Mouse (Mus musculus) right cerebral cortex, postnatal 25 days (tissue): ENCODE data around the gene Usp50.

Experiments used
- DNase-seq: peaks from one replicate; pipeline ENCODE4 v3.0.0; 2022

The Usp50 gene

DNA sequence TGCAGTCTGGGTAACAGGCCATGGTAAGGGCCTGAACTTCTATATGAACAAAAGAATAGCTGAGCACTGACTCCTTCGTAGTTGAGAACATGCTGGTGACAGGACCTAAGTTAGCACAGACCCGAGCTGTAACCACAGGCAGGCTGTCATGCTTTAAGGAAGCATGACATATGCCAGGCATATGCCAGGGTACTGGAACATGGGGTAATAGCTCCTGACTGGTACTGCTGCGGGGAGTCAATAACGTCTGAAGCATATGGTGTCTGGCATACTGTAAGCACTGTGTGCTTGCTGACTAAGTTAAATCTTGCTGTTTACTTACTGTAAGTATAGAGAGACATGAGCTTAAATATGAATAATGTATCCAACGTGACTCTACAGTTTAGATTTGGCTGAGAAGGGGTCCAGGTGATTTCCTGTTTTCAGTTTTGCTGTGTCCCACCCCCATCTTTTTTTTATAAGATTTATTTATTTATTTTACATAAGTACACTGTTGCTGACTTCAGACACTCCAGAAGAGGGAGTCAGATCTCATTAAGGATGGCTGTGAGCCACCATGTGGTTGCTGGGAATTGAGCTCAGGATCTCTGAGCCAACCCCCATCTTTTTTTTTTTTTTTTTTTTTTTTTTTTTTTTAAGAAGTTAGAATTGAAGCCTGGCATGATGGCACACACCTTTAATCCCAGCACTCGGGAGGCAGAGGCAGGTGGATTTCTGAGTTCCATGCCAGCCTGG is 47.8 kb downstream of the Usp50 start:
- no peak for DNase-seq

DNA sequence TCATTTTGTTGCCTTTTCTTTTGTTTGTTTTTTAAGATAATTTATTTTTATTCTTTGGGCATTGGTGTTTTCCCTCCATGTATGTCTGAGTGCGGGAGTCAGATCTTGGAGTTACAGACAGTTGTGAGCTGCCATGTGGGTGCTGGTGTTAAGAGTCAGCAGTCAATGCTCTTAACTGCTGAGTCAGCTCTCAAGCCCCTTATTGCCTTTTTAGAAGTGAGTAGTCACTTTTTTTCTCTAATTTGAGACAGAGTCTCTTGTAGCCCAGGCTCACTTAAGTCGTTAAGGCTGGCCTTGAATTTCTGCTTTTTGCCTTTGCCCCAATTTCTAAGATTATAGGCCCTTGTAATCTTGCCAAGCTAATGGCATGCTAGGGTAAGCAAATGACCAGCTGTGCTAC is 52.8 kb downstream of the Usp50 start:
- DNase-seq: no peak

DNA sequence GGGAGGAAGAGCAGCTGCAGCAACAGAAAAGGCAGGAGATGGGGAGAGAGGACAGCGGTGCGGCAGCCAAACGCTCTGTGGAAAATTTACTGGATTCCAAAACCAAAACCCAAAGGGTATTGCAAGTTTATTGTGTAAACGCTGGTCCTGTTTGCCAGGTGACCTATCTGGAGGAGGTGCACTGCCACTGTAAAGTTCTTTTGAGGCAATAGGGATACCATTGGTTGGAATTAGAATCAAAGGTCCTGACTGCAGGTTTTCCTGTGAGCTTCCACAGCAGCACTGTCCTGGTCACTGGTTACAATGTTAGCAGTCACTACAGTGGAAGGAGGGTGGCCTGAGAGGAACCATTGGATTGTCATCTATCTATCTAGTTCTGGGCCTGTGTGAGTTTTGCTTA is 54.1 kb downstream of the Usp50 start:
- no peak for DNase-seq

DNA sequence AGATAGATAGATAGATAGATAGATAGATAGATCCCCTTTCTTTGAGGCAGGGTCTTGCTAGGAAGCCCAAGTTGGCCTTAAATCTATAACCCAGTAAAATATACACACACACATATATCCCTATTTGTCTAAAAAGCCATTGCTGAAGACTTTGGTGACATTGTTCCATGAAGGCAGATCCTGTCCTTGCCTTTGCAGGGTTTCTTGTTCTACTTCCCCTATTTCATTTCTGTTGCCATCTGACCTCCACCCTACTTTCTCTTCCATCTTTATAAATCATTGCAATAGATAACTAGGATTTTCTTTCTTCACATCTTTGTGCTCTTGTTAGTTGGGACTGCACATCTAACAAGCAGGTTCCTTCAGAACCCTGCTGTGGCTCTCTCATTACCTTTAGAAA is 70.3 kb downstream of the Usp50 start:
- no peak for DNase-seq

DNA sequence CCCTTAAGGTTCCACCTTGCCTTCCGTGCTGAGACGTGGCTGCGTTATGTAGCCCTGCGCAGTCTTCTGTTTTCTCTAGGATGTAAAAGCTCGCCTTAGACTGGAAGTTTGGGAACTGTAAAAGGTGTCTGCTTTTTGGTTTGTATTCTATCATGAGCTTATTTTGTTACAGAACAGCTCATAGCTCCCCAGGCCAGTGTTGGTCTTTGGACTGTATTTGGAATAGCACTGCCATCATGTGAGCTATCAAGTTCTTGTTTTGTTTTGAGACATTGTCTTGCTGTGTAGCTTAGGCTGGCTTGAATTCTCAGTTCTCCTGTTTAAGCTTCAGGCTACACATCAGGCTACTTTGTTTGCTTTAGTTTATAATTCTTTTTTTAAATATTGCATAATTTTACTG is 70.7 kb downstream of the Usp50 start:
- no peak for DNase-seq

DNA sequence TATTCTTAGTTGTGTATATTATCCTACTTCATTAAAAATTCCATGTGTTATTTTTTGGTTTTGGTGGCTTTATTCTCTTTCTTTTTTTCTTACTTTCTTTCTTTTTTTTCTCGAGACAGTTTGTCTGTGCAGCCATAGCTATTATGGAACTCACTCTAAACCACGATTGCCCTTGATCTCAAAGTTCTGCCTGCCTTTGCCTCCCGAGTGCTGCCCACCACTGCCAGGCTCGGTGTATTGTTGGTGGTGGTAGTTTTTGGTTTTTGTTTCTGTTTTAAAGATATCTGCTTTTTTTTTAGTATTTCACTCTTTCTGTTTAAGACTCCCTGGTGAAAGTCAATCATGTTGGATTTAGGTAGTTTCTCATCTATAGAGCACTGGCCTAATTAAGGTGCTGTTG is 74.9 kb downstream of the Usp50 start:
- DNase-seq: no peak

DNA sequence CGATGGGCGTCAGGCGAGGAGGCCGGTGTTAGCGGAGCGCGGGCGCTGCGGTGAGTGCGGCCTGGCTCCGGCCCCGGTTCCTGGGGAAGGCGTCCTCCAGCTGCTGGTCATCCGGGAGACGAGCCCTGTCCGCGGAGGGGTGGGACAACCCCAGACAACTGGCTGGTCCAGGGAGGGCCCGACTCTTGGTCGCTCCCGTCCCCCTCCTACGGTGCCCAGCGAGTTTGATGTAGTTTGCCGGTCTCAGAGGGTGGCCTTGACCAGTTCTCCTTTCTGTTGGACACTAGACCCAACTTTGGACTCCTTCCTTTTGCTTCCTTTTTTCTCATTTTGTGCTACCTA is 75.9 kb downstream of the Usp50 start:
- DNase-seq: no peak

DNA sequence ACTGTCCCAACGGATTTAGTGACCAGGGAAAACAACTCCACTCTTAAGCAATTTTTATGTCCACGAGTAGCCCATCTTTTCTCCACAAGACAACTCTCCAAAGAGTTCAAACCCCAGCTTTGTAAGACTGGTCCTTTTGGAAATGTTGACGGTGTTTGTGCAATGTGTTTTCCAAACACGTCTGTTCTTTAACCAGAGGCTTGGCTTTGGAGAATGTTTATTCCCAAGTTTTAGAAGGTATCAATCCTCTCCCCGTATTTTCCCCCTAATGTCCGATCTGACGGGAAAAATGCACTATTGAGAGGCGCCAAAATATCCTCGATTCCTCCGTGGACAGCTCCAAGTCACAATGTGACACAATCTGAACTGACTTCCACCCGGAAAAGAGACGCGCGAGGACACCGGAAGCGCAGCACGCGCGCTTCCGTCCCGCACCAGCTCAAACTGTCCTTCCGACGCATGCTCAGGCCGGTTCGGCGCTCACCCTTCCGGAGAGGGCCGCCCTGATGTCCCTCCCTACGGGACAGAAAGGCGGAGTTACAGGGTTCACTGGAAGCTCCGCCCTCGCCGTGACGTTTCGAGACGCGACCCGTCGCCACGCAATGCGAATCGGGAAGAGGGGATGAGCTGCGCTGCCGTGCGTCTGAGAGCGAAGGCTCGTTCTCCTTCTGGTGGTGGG is 76.4 kb downstream of the Usp50 start, which contains the start of gene Usp8:
TSS of gene Usp8 (plus strand) at position 570 of the 679 bp plus-strand sequence.
- DNase-seq: peak; percentile 99

DNA sequence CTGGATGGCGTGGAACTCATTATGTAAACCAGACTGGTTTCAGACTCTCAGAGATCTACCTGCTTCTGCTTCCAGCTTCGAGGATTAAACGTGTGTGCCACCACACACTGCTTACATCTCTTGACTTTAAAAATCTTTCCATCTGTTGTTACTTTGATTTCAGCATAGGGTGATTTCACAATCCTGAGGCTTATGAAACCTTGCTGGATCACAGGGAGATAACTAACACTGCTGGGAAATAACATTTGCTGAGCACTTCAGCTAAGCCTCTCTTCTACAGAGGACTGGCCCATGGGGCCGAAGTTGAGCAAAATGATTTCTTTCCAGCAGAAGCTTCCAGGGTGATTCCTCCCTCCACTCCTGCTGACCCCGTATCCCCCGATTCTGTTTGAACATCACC is 88.0 kb downstream of the Usp50 start:
- DNase-seq: no peak

DNA sequence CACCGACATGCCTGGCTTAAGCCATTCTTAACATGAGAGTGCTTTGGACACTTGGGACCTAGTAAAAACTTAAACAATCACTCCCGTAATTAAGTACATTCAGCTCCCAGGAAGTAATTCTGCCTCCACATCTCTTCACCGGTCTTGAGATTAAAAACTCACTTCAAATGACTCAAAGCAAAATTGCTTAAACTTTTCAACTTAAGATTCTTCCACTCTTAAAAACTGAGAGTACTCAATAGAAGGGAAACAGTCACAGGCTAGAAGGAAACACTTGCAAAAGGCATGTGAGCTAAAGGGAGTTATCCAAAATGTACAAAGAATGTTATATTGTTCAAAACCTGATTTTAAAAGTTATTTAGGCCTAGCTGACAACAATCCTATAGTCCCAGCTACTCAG is 92.0 kb downstream of the Usp50 start:
- no peak for DNase-seq

DNA sequence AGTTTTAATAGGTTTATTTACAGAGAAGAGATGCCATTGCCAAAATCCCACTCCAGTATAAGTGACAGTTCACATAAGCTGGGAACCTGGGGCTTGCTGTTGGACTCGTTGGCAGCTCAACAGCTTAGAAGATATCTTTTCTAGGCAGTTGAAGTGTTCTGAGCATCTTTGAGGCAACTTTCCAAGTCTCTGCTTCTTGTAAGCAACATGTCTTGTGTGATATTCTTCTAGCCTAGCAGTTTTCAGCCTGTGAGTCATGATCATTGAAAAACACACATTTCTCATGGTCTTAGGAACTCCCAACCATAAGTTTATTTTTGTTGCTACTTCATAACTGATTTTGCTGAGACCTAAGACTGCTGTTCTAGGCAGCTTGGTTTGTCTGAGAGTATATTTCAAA is 100.3 kb downstream of the Usp50 start:
- no peak for DNase-seq

DNA sequence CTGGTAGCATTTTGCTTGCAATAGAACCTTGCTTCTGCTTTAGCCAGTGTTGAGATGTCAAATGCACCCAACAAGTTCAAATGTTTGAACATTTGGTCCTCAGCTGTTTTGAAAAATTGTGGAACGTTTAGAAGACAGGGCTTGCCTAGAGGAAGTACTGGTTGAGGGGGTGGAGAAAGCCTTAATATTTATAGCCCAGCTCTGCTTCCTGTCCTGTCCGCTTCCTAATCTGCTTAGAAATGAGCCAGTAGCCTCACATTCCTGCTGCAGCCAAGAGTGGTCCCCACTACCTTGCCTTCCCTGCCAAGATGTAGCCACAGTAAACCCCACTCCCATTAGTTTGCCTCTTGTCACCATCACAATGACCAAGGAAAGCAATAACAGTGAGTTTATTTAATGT is 100.9 kb downstream of the Usp50 start:
- DNase-seq: no peak

DNA sequence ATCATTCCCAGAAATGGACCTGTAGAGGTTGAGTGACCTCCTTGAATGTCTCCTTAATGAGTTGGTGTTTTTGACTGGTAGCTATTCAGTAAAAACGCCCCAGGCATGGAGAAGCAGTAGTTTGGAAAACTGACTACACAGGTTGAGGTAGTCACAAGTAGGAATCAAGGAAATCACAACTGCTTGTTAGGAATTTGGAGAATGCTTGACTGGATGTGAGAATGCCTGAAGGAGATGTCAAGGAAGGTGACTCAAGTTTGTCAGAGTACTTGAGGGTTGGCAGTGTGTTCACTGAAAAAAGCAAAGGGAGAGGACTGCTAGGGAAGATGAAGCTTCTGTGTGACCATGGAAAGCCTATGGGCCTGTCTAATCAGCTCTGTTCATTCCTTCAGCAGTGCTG is 105.9 kb downstream of the Usp50 start:
- no peak for DNase-seq

DNA sequence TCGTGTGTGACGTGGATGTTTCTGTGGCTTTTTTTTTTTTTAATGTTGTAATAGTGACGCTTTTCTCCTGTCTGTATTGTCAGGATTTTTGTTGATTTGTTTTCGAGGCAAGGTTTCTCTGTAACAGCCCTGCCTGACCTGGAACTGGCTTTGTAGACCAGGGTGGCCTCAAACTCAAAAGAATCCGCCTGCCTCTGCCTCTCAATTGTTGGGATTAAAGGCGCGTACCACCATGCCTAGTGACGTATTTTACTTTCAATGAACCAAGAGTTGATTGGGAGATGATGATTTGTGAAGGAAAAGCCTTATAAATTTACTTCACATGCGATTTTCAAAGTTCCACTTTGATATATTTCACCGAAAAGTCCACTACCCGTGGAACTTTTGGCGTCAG is 107.2 kb downstream of the Usp50 start, which contains the start of gene Gabpb1:
TSS of gene Gabpb1 (minus strand) at position 216 of the 394 bp plus-strand sequence.
- DNase-seq: no peak

DNA sequence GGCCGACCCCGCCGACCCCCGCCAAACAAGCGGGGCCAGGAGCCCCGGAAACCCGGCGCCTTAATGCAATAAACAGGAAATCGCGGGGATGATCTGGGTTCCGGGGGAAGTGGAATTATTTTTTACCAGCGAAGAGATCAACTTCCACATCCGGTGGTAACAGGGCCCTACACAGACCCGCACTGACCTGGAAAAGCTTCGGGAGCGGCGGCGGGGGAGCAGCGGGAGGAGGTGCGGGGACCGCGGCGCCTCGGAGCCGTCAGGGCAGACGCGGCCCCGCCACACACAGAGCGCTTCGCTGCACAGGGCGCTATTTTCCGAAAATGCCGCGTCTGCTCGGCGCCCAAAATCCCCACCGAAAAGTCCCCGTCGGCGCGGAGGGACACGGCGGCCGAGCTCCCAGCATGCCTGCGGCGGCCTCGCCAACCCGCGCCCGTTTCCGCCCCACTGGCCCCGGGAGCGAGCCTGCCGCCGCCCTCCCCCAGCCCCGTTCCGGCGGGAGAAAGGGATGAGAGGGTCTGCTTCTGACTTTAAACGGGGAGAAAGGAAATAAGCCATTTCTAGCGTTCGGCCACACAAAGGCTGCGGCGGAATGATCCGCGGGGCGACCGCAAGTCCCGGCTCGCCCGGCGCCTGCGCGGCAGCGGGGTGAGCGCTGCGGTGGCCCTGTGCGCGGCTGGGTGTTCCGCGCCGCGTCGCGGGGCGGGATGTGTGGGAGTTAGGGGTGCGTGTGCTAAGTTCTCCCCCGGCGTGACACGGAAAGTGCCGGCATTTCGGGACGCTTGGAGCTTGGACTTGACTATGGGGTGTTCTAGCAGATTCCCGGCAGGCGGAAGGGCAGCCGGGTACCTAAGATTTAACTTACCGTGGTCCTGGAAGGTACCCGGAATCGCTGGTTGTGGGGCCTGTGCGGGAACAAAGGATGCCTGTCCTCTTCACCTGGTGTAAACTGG is 107.8 kb downstream of the Usp50 start:
- peak; percentile 90 for DNase-seq

DNA sequence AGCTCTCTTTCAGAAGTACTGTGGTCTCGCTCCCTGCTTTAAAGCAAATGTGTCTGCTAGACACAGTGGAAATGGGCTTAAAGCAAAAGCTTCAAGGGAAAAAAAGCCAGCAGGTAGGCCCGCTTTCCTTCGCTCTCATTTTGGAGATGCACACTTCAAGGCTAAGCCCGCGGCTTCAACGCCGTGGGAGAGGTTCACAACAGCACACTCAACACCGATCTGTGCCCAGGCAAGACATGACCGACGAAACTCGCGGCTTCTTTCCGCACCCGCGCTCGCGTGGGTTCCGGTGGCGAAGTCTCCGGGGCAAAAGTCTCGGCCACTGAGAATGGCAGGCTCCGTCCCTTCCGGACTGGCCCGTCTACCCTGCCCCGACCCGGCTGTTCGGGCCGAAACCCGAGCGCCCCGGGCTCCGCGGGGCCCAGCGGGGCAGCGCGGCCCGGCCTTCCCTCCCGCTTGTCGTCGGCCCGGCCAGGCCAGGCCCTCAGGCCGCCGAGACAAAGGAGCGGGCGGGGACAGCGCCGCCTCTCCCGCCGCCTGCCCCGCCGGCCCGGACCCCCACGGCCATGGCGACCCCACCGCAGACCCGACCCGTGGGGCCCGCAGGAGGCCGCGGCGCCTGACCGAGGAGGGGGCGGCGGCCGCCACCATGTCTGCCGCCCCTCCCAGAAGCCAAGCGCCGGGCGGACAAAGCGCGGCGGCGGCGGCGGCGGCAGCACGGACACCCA is 108.7 kb downstream of the Usp50 start:
- no peak for DNase-seq

DNA sequence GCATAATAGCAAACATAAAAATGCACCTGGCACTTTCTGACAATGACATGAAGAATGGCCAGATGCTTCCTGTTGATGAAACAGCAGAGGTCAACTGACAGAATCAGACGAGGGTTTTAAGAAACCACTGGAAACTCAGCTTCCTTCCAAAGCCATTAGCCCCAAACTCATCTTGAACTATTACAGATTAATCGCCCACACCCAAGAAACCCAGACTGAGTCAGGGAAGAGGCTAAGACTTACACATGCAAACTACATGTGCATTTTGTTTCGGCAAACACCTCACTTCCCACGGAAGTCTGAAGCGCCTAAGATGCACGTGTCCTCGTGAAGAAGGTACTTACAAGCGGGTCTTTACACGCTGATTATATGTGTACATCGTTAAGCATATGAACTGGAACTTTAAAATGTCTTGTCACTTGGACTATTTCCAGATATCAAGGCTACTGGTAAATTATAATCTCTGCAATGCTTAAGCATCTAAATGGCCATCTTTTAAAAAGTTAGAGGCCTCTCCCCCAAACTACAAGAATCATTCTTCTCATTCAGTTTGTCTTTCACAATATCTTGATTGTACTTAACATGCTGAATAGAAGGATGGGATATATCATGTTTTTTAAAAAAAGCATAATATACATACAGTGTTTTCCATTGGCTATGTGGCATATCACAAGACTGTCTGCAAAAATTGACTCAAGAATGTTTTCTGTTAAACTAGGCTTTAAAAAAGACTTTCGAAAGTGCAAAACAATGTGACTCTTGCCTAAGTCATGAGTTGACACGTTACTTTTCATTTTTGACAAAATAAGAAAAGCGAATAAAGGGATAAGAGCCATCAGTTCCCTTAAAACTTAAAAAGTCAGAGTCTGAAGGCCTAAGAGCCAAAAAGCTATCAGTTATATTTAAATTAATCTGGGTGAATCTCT is 109.7 kb downstream of the Usp50 start:
- DNase-seq: no peak

DNA sequence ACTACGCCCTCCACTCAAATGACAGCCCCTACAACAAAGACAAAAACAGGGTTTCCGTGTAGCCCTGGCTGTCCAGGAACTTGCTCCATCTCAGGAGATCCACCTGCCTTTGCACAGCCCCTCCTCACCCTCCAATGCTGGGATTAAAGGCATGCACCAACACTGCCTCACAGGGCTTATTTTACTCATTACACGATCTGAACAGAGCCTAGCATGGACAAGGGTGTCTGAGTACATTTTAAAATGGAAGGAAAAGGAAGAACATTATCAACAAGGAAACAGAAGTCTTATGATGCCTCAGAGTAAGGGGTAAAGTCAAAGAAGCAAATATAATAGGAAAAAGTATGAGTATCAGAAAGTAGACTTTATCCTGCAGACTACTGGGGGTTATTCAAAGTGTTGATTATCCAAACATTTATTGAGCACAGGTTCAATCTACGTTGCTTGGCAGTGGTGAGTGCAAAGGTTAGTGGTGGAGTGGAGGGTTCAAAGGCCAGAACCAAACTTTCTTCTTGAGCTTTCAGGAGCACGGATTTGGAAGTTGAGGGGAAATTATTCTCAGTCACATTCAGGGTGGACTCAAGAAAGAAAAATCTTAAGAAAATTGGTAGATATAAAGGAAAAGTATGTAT is 114.5 kb downstream of the Usp50 start:
- DNase-seq: no peak

DNA sequence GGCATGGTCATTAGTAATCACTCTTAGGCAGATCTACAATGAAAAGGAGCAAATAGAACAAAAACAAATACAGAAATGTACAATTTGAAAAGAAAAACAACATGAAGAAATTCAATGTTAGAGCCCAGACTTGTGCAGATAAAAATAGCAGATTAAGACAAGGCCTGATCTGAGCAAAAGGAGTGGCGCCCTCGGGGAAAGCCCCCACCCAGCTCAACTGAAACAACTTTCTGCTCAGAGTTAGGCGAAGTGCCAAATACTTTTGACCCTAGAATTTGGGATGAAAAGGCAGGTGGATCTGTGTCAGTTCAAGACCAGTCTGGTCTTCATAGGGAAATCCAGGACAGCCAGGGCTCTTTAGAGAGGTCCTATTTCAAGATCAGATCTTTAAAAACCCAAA is 117.3 kb downstream of the Usp50 start:
- no peak for DNase-seq

DNA sequence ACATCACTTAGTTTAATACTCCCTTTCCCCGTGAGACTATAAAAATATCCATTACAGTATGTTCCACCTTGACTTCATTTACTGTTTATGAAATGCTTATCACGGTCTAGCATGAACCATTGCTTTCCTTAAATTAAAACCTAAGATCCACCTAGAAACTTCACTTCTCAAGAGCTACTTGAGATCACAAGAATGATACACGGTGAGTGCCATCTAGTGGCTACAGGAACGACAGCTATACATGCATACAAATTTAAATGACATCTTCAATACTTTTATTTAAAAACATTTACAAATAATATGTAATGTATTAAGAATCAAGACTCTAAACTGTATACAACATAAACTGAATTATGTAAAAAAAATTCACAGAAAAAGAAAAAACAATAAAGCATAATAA is 119.8 kb downstream of the Usp50 start:
- no peak for DNase-seq
